8 mouse cellular contexts compared by ENCODE assay signal in genomic region chr9:24974021-24974741, GRCm38 (mm10).
DNase-seq lines count a peak whose midpoint lies in the region; ATAC-seq and TF ChIP-seq lines count a peak whose summit lies in the region.

No protein-coding gene starts in this region.

- DNase-seq in testis, postnatal 10 days (ENCODE audit: low spot score), result peak; percentile 41
- DNase-seq in testis, postnatal 14 days (ENCODE audit: low spot score), result no peak
- DNase-seq in heart, adult 2 months, result peak; percentile 62 to 81
- DNase-seq in left cerebral cortex, adult 2 months (ENCODE audit: extremely low spot score in 1 of 2, low spot score in 2 of 2), result no peak
- DNase-seq in frontal cortex, postnatal 14 days (ENCODE audit: low spot score in 2 of 2), result no peak

- WGBS in heart, adult 2 months, result 8% methylated on average over 19 of the region's 19 CpGs
- WGBS in intestine, embryonic 16.5 days, result 9% methylated on average over 19 of the region's 19 CpGs
- 4% methylated on average over 19 of the region's 19 CpGs for WGBS in lung, embryonic 15.5 days
- WGBS in stomach, embryonic 16.5 days, result 4% methylated on average over 19 of the region's 19 CpGs

- H3K4me2 ChIP-seq in intestine, embryonic 16.5 days (ENCODE audit: low read depth, low read length), result peak overlapping the region; percentile 26
- H3K4me2 ChIP-seq in lung, embryonic 15.5 days, result peak overlapping the region; percentile 33; the same call in 1 of the 2 replicates
- H3K4me2 ChIP-seq in stomach, embryonic 16.5 days (ENCODE audit: low read depth, low read length), result peak overlapping the region; percentile 16

- no peak overlapping the region for H3K9ac ChIP-seq in heart, adult 2 months (ENCODE audit: low read depth, low read length)
- H3K9ac ChIP-seq in intestine, embryonic 16.5 days (ENCODE audit: low read depth, low read length), result no peak overlapping the region
- H3K9ac ChIP-seq in lung, embryonic 15.5 days, result no peak overlapping the region
- H3K9ac ChIP-seq in stomach, embryonic 16.5 days (ENCODE audit: low read length), result 0 out of 2 replicates have a peak overlapping the region, but pooled peaks have one; percentile 21

- ATAC-seq in intestine, embryonic 16.5 days, result peak; percentile 71
- ATAC-seq in lung, embryonic 15.5 days (ENCODE audit: borderline replicate concordance, extremely low read depth, low FRiP score, low TSS enrichment), result peak; percentile 76
- ATAC-seq in stomach, embryonic 16.5 days (ENCODE audit: insufficient read depth, low FRiP score), result peak; percentile 83

- no peaks in the 10 kb centered on the region for H3K79me2 ChIP-seq in heart, adult 2 months (replicated peaks; ENCODE audit: control insufficient read depth, insufficient read depth, low read length)

- intact Hi-C loops in heart, adult 2 months (cut with DNase I), result loop anchor here (5.0 kb wide), 1 partner anchor 37 kb away; no protein-coding TSS in a partner anchor
- intact Hi-C loops in left cerebral cortex, adult 2 months (cut with DNase I), result no loop called here

- H3K36me3 ChIP-seq in heart, adult 2 months (ENCODE audit: control insufficient read depth, insufficient read depth, low read length), result peaks cover 3% of the 10 kb centered on the region; the same call in 1 of the 2 replicates
- H3K36me3 ChIP-seq in intestine, embryonic 16.5 days (ENCODE audit: control insufficient read depth, insufficient read depth, low read length), result no peaks in the 10 kb centered on the region
- H3K36me3 ChIP-seq in lung, embryonic 15.5 days, result no peaks in the 10 kb centered on the region
- no peaks in the 10 kb centered on the region for H3K36me3 ChIP-seq in stomach, embryonic 16.5 days (ENCODE audit: control insufficient read depth, insufficient read depth, low read length)

- no peak overlapping the region for H3K4me3 ChIP-seq in heart, adult 2 months
- H3K4me3 ChIP-seq in intestine, embryonic 16.5 days (ENCODE audit: low read length), result no peak overlapping the region
- H3K4me3 ChIP-seq in lung, embryonic 15.5 days, result no peak overlapping the region
- 0 out of 2 replicates have a peak overlapping the region, but pooled peaks have one; percentile 10 for H3K4me3 ChIP-seq in stomach, embryonic 16.5 days (replicated peaks; ENCODE audit: low read length)
- H3K4me3 ChIP-seq in left cerebral cortex, adult 2 months, result no peak overlapping the region

- H3K27ac ChIP-seq in heart, adult 2 months, result peak overlapping the region; percentile 32
- no peak overlapping the region for H3K27ac ChIP-seq in intestine, embryonic 16.5 days (ENCODE audit: low read length)
- H3K27ac ChIP-seq in lung, embryonic 15.5 days, result no peak overlapping the region
- H3K27ac ChIP-seq in stomach, embryonic 16.5 days (ENCODE audit: low read length), result no peak overlapping the region; the same call in 1 of the 2 replicates
- H3K27ac ChIP-seq in left cerebral cortex, adult 2 months, result no peak overlapping the region

- no peaks in the 10 kb centered on the region for H3K27me3 ChIP-seq in heart, adult 2 months (ENCODE audit: control insufficient read depth, insufficient read depth, low read length)
- no peaks in the 10 kb centered on the region for H3K27me3 ChIP-seq in intestine, embryonic 16.5 days (replicated peaks; ENCODE audit: control insufficient read depth, insufficient read depth, low read length)
- no peaks in the 10 kb centered on the region for H3K27me3 ChIP-seq in lung, embryonic 15.5 days
- H3K27me3 ChIP-seq in stomach, embryonic 16.5 days (ENCODE audit: control insufficient read depth, insufficient read depth, low read length), result no peaks in the 10 kb centered on the region; the same call in 1 of the 2 replicates

- H3K9me3 ChIP-seq in intestine, embryonic 16.5 days (ENCODE audit: control insufficient read depth, low read length), result no peaks in the 10 kb centered on the region
- H3K9me3 ChIP-seq in lung, embryonic 15.5 days, result no peaks in the 10 kb centered on the region
- no peaks in the 10 kb centered on the region for H3K9me3 ChIP-seq in stomach, embryonic 16.5 days (replicated peaks; ENCODE audit: control insufficient read depth, low read length)

- H3K4me1 ChIP-seq in heart, adult 2 months (ENCODE audit: control insufficient read depth, insufficient read depth, low read length), result peaks cover 5% of the 10 kb centered on the region
- peaks cover 5% of the 10 kb centered on the region for H3K4me1 ChIP-seq in intestine, embryonic 16.5 days (ENCODE audit: control insufficient read depth, insufficient read depth, low read length)
- peaks cover 5% of the 10 kb centered on the region for H3K4me1 ChIP-seq in lung, embryonic 15.5 days
- H3K4me1 ChIP-seq in stomach, embryonic 16.5 days (ENCODE audit: control insufficient read depth, insufficient read depth, low read length), result peaks cover 8% of the 10 kb centered on the region

- TF ChIP-seq CTCF in heart, adult 2 months (IDR thresholded peaks at IDR 0.05), result no peak
- TF ChIP-seq CTCF in left cerebral cortex, adult 2 months (IDR thresholded peaks at IDR 0.05), result no peak

- peak; percentile 21; the same call in 1 of the 2 replicates for TF ChIP-seq EP300 in heart, adult 2 months (IDR thresholded peaks at IDR 0.05; ENCODE audit: insufficient read depth, low read depth, low read length)

- TF ChIP-seq POLR2A in heart, adult 2 months (IDR thresholded peaks at IDR 0.05; ENCODE audit: insufficient read depth, low read depth, low read length), result no peak

Comparison
In these comparisons a context has a peak if more than half of its experiments do, and no peak if none do; other contexts are left out.
1. DNase-seq: peak in testis, postnatal 10 days (single experiment) and heart, adult 2 months (2 of 2); none in testis, postnatal 14 days (single experiment), left cerebral cortex, adult 2 months (0 of 2) and frontal cortex, postnatal 14 days (0 of 2).
2. Peak in every context shown above with its lines, with median percentiles within 50 percentile points of each other: ATAC-seq and H3K4me2 ChIP-seq.